In genomic region chr7:100357856-100358255, GRCm38 (mm10) we compare ENCODE assay signal across 15 mouse cellular contexts.
"Had no signal": no experiment of that assay in that cellular context is flagged by ENCODE, and none has a peak within 500 bp of the region (broad histone marks: within the 10 kb centered on the region; RNA-seq: fewer than 3 reads in every experiment).

No protein-coding gene starts in this region.

- H3K4me3 ChIP-seq: neural tube, embryonic 15.5 days; stomach, embryonic 15.5 days had no signal

- H3K4me1 ChIP-seq: stomach, embryonic 15.5 days had no signal

- H3K27ac ChIP-seq: neural tube, embryonic 15.5 days; stomach, embryonic 15.5 days; stomach, postnatal 0 days had no signal

- DNase-seq: retina, postnatal 1 day; right cerebral cortex, adult 18-20 months; right cerebral cortex, postnatal 14 days; right cerebral cortex, postnatal 25 days; right cerebral cortex, postnatal 4 days; spleen, adult 18-20 months; thymus, adult 18-20 months; thymus, adult 2 months; thymus, postnatal 14 days; thymus, postnatal 25 days; thymus, postnatal 36 days; thymus, postnatal 4 days had no signal
